Mouse (Mus musculus) induced T-regulatory cell, adult 2 months (primary cell): ENCODE data around the gene Uqcr11.

Experiments used
- DNase-seq: peaks from one replicate; pipeline ENCODE4 v3.0.0-alpha.2; 2012; ENCODE audit warnings: low read depth

Gene Uqcr11

GRCm38 (mm10) chr10:80399191-80399972 lies 7.2 kb downstream of the Uqcr11 start, which contains the start of gene Mbd3:
Gene Mbd3 (minus strand): TSS chr10:80399550.
- DNase-seq, result peak; percentile 99

DNA sequence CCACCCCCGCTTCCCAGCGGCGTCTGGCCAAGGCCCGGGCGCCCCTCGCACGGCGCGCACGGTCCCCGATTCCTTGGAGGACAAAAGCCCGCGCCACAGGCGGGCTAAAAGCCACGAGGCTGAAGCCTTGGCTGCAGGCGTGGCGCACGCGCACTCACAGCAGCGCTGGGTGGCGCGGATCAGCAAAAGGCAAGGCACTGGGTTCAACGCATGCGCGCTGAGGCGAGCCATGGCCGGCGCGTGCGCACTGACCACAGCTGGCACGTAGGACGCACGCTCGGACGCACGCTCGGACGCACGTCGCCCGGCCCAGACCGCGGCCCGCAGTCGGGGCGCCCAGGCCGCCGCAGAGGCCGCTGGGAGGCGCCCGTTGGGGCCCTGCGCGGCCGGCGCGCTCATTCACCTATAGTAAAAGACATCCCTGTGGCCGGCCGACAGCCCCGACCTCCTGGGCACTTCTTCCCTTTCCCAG lies 7.9 kb downstream of the Uqcr11 start:
- peak; percentile 98 for DNase-seq

- no peak for DNase-seq
Observed at GRCm38 (mm10) chr10:80398174-80398535, 8.5 kb downstream of the Uqcr11 start.

DNA sequence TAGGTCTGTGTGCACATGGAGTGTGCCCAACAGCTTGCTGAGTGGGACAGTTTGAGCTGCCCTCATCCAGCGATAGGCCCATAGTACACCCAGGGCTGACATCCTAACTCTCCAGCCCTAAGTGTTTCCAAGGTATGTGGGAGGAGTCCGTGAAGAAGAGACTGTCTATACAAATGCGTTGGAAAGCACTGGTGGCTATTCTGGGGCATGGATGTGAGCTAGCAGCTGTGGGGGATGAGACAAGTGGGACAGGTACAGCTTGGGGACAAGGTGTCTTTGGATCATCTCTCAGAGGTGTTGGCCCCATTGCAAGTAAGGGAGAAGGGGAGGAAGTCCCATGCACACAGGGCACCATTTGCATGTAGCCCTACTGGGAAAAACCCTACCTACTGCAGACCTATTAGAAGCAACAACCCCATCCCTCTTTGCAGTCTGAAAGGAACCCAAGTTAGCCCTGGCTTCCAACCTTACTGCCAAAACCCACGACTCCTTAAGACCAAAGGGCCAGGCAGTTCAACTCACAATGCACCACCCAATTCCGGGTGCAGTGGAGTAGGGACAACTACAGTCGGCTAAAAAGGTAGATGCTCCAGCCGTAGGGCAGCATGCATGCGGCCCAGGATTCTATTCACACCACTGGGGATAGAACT lies 9.0 kb downstream of the Uqcr11 start:
- DNase-seq, result peak; percentile 54

DNA sequence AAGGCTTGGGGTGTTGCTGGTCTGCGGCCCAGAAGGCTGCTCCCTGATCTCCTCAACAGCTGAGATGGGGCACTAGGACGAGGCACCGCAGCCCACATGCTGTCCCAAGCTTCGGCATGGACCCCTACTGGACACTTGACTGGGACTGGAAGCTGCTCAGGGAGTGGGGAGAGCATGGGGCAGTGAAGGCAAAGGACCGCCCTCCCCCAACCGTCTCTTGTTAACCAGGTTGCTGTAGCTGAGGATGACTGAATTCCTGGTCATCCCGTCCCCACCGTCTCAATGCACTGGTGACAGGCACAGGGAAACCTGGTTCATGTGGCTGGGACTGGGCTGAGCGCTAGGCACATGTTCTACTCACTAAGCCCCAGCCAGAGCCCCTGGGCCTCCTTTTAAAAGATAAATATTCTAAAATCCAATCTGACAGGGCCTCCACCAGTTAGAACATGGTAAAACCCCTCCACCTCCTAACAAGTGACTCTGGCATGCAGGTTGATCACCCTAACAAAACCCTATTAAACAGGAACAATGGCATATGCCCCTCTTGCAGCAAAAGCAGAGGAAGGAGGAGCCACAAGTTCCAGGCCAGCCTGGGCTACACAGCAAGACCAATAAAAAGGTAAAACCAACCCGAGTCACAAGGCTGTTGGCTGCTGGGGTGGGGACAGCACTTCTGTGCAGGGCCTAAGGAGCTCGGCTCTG lies 9.7 kb downstream of the Uqcr11 start:
- DNase-seq, result no peak

DNA sequence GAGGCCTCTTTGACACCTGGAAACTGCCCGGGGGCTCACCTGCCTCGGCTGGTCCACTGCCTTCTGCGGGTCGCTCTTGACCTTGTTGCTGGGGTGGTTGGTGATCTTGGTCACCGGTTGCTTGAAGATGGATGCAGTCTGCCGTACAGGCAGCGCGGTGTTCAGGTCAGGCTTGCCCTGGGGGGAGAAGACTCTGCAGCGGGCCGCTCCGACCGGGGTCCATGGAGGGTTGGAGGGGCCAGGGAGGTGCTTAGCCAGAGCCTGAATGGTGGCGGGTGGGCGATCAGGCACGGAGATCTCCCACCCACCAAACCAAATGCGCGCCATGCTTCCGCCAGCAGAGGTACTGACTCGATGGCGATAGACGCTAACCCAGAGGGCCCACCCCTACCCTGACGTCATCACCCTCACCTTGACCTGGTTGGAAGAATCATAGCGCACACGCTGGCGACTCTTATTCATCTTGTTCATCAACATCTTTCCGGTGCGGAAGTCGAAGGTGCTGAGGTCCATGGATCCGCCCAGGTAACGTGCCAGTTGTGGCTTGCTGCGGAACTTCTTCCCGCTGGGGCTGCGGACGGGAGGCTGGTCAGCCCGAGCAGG lies 11.5 kb downstream of the Uqcr11 start:
- no peak for DNase-seq

DNA sequence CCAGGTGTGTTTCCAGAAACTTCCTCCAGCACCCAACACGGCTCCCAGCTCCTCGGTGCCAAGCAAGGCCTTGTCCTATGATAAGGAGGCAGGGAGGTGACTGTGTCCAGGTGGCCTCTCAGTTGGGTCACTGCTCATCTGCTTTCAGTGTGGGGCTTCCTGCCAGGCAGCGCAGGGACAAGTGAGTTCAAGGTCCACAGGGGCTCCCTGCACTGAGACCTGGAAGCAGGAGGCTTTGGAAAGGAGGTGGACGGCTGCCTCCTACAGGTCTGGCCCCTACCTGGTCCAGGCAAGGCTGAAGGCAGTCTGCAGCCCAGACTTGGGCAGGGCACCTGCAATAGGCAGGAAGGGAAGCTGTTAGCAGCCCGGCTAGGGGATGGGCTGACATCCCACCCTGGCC lies 13.9 kb downstream of the Uqcr11 start:
- no peak for DNase-seq

DNA sequence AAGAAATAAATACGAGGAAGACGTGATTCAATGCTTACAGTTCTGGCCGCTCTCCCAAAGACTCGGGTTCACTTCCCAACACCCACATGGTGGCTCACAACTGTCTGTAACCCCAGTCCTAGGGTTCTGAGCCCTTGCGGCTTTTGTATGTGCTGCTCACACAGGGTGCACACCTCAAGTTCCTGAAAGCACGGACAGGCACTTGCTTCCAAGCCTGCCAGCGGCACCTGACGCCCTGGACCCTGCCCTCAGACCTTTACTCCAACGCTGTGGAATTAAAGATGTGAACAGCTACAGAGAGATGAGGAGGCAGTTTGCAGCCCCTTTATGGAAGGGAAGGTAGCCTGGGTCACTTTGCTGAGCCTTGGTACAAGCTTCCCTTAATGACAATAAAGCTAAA lies 15.9 kb downstream of the Uqcr11 start:
- DNase-seq, result no peak

GRCm38 (mm10) chr10:80389185-80389708 lies 17.4 kb downstream of the Uqcr11 start:
- no peak for DNase-seq

- DNase-seq, result no peak
Observed at GRCm38 (mm10) chr10:80388731-80389130, 17.9 kb downstream of the Uqcr11 start.

GRCm38 (mm10) chr10:80387522-80387959 lies 19.1 kb downstream of the Uqcr11 start, which contains the start of gene Mex3d:
Gene Mex3d (minus strand): TSS chr10:80387659.
- DNase-seq, result peak; percentile 93

DNA sequence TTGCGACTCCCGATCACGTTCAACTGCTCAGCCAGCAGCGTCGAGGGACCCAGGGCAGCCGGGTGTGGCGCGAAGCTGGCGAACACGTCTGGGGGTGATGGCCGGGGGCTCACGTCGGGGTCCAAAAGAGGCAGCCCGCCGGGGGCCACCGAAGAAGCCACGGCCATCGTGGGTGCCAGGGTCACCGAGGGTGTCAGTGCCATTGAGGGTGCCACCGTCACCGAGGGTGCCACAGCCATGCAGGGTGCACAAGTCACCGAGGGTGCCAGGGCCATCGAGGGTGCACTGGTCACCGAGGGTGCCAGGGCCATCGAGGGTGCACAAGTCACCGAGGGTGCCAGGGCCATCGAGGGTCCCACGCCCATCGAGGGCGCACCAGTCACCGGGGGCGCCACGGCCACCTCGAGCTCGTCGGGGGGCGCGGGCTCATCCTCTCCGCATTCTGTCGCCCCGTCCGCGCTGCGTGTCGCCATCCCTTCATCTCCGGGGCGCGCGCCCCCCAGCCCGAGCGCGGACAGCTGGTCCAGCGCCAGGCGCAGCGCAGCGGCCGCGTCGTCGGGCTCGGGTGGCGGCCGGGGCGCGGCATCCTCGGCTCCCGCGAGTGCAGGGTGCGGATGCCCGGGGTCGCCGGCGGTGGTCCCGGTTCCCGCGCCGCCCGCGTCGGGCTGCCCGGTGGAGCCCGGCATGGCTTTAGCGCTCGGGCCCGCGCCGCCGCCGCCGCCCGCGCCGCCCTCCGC lies 19.7 kb downstream of the Uqcr11 start:
- DNase-seq, result no peak

DNA sequence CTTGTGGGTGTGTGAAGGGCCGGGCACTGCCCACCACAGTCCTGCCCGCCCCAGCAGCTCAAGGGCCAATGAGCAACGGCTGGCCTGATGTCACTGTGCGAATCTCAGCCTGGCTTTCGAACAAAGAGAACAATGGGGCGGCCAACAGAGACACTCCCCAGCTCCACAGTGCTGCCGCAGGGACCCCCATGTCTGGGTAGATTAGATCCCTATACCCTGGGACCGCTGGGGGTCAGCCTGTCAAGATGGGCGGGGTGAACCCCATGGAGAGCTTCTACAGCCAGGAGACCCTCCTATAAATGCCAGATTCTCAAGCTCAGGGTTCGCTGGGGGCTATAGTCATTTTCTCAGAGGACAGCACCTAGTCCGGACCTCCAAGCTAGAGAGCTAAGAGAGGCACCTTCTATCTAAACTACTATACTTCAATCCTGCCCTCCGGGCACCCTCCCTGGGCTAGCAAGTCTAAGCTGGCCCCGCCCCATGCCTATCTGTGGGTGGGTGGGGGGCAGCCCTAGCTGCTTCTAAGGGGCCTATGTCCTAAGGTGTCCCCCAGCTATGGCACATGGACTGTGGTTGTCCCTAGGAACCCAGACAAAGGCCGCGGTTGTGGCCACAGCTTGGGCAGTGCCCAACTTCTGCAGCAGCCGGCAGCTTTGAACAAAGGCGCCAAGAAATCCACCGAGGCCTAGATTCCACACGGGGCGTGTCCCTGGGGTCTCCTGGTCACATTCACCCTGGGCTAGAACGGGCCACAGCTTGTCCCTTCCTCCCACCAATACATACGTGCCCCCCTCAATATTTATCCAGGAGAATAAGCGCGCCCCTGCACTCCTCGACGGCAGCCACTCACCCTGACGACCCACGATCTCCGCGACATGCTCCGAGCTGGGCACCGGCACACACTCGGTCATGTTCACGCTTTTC lies 20.6 kb downstream of the Uqcr11 start:
- DNase-seq, result no peak

GRCm38 (mm10) chr10:80385310-80385709 lies 21.3 kb downstream of the Uqcr11 start:
- DNase-seq, result no peak

DNA sequence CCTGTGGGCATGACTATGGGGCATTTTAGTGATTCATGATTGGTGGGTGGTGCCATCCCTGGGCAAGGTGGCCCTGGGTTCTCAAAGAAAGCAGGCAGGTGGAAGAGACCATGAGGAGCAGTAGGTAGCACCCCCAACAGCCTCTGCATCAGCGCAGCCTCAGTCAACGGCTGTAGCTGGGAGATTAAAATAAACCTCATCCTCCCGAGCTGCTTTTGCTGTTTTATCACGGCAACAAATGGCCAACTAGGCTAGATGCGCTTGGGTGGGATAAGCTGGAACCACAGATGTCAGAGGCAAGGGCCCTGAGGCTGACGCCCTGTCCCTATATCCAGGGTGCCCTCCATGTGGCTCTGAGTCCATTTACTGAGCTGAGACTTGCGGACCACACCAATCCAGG lies 21.9 kb downstream of the Uqcr11 start:
- no peak for DNase-seq

DNA sequence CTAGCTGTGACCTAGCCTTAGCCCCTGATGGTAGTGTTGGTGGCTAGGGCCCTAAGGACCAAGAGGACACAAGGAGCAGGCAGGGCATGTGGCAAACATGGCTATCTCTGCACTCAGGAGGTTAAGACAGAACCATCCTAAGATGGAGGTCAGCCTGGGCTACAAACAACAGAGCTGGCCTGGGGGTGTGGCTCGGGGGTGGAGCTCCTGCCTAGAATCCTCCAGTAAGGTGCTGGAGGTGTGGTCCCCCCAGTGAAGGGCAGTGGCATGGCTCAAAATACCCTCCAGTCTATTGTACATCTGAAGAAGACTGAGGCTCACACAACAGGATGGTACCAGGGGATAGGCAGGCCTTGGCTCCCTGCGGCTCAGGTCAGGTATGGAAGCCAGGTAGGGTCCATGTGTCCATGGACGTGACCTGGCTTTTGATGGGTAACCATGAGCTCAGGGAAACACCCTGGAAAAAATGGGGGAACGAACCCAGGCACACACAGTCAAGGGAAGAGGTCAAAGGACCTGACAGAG lies 22.5 kb downstream of the Uqcr11 start:
- no peak for DNase-seq

- DNase-seq, result no peak
Observed at GRCm38 (mm10) chr10:80383431-80383830, 23.2 kb downstream of the Uqcr11 start.

DNA sequence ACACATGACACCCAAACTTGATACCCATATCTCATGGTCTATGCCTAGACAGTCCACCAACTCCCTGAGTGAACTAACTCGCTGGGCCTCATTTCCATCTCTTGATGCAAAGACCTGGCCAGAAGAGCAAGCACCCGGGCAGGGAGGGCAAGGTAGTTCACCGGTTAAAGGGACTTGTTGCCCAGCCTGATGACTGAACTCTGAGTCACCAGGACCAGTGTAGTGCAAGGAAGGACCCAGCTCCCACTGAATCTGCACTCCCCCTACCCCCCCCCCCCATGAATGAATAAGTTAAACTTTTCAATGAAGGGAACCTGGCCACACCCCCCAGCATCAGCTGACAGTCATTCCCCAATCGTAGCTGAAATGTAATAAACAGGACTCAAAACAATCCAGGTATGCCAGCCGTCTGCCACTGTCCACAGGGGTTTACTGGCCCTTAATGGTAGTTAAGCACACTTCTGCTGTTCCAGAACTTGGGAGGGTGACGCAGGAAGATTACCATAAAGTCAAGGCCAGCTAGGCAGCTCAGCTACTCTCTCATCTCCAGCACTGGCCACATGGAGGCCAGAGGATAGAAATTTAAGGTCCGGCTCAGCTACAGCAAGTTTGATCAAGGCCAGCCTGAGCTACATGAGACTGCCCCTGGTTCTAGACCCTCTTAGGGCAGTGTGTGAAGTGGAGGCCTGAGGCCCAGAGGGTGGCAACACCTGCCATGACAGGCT lies 23.8 kb downstream of the Uqcr11 start:
- DNase-seq, result no peak

DNA sequence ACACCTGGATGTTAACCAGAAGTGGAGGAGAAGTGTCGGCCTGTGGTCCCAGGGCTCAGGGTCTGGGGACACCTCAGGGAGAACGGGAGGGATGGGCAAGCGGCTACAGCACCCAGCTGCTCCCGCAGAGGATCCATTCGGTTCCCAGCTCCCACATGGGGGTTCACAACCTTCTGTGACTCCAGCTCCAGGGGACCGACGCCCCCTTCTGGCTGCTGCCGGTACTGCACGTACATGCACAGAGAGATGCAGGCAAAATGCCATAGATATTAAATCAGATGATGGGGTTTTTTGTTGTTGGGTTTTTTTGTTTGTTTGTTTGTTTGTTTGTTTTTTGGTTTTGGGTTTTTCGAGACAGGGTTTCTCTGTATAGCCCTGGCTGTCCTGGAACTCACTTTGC lies 28.9 kb downstream of the Uqcr11 start:
- DNase-seq, result peak; percentile 66
